Mouse (Mus musculus) liver, embryonic 16.5 days (tissue): ENCODE results near the gene Tbc1d2b. TPM values are rescaled to one million over a fixed set of nuclear protein-coding genes. Genes with fewer than 3 reads are reported as not detected.

Source experiments
- ATAC-seq: fragments of 200-750 bp; cut with Nextera tagmentation; 2 replicates; pipeline ENCODE4 v1.8.0; 2017; ENCODE audit warnings: low read depth, mild to moderate bottlenecking, moderate number of reproducible peaks, moderate library complexity
- H3K27ac ChIP-seq: fragments of 300-500 bp; sonication (generic); 2 replicates; pipeline ENCODE4 v1.5.1; 2014; ENCODE audit warnings: mild to moderate bottlenecking, low read length
- H3K27me3 ChIP-seq: fragments of 300-500 bp; sonication (generic); 2 replicates; pipeline ENCODE4 v1.6.1; 2014; ENCODE audit warnings: low read depth, low read length, mixed read lengths; ENCODE audit not compliant: control insufficient read depth, insufficient read depth
- H3K36me3 ChIP-seq: fragments of 300-500 bp; sonication (generic); 2 replicates; pipeline ENCODE4 v1.6.1; 2014; ENCODE audit warnings: mild to moderate bottlenecking; ENCODE audit not compliant: control insufficient read depth, insufficient read depth
- H3K4me1 ChIP-seq: fragments of 300-500 bp; sonication (generic); 2 replicates; pipeline ENCODE4 v1.6.1; 2014; ENCODE audit warnings: low read depth, low read length, mixed read lengths; ENCODE audit not compliant: control insufficient read depth
- H3K4me2 ChIP-seq: fragments of 300-500 bp; sonication (generic); 2 replicates; pipeline ENCODE4 v1.6.1; 2014; ENCODE audit warnings: low read depth, low read length, mixed read lengths
- H3K4me3 ChIP-seq: fragments of 300-500 bp; sonication (generic); 2 replicates; pipeline ENCODE4 v1.5.1; 2014; ENCODE audit warnings: low read depth, mild to moderate bottlenecking, low read length
- H3K9ac ChIP-seq: fragments of 300-500 bp; sonication (generic); 2 replicates; pipeline ENCODE4 v1.6.1; 2014; ENCODE audit warnings: low read depth, low read length
- H3K9me3 ChIP-seq: fragments of 300-500 bp; sonication (generic); replicated peaks from 2 replicates; pipeline ENCODE4 v1.6.1; 2016; ENCODE audit warnings: low read length; ENCODE audit not compliant: control insufficient read depth
- WGBS: fragments of 180-500 bp; shearing (Covaris S2); extraction: QIAGEN DNeasy Blood & Tissue Kit; methylation state at CpG from one replicate; pipeline ENCODE4 v1.1.7; 2014; ENCODE audit not compliant: insufficient replicate concordance; 5-methylcytosine and 5-hydroxymethylcytosine counted together
- polyA plus RNA-seq: library from polyadenylated mRNA; unstranded; fragments of >200 nt; fragmentation: Nextera tagmentation; extraction: Ambion mirVana; gene quantifications from 2 replicates; pipeline ENCODE4 v1.2.1, GENCODE M21; 2015

Tbc1d2b gene
- polyA plus RNA-seq, 1 experiment from 2014 or later: 8.3 TPM

GRCm38 (mm10) chr9:90270944-90271295 lies 316 bp upstream of the Tbc1d2b start:
- Histone ChIP-seq H3K27me3 (no peaks in the 10 kb centered on the region), H3K4me1 (peaks cover 49% of the 10 kb centered on the region), H3K36me3 (peaks cover 5% of the 10 kb centered on the region; the same call in 1 of the 2 replicates), H3K27ac (peak overlapping the region; percentile 91), H3K4me2 (peak overlapping the region; percentile 82), H3K9me3 (no peaks in the 10 kb centered on the region), H3K9ac (peak overlapping the region; percentile 96), H3K4me3 (peak overlapping the region; percentile 94)
- WGBS: 15% methylated on average over 11 of the region's 11 CpGs
- peak; percentile 30 for ATAC-seq

DNA sequence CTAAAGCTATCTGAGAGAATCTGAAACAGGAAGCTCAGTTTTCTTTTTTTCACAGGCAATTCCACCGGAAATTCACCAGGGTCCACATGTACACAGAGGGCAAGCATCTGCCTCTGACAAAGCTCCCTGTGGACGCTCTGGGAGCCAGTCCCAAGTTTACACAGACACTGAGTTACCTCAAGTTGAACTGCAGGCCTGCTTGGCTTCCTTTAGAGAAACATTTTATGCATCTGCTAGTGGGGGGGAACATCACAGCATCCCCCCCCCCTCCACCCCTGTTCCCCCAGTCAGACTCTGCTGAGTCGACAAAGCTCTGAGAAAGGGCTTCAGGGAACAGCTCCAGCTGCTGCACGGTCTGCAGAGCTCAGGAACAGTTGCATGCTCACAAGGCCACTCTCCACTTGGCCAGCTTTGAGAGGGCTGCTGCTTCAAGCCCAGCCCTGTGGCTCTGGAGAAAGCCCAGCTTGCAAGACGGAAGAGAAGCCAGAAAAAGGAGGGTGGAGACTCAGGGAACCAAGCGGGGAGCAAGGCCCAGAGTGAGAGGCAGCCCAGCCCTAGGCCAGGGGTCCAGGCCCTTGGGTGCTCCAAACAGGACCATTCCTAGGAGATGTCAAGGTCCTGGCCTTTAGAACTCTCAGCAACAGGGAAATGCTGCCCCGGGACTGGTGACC lies 1.5 kb downstream of the Tbc1d2b start:
- H3K36me3 ChIP-seq: peaks cover 5% of the 10 kb centered on the region; the same call in 1 of the 2 replicates
- H3K9me3 ChIP-seq: no peaks in the 10 kb centered on the region
- peak overlapping the region; percentile 91 for H3K27ac ChIP-seq
- peak overlapping the region; percentile 94 for H3K4me3 ChIP-seq
- 17% methylated on average over 7 of the region's 7 CpGs for WGBS
- no peaks in the 10 kb centered on the region for H3K27me3 ChIP-seq
- H3K4me1 ChIP-seq: peaks cover 59% of the 10 kb centered on the region
- peak overlapping the region; percentile 96 for H3K9ac ChIP-seq
- H3K4me2 ChIP-seq: peak overlapping the region; percentile 82
- peak; percentile 7; the same call in 1 of the 2 replicates for ATAC-seq

DNA sequence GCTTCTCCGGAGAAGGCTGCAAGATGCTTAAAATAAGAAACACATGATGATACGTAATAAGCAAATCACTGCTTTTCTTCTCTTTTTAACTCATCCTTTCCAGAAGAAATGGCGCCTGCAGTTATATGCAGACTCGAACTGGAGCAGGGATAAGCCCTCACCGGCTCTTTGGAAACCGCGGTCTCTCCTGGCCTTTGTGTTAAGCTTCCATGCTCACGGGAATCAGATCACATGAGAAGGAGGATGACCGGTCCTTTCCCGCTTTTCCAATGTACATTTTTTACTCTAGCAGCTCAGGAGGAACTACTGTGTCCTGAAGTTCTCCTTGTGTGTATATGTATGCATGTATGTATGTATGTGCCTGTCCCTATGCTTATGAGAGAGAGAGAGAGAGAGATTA lies 3.7 kb downstream of the Tbc1d2b start:
- Histone ChIP-seq H3K9me3 (no peaks in the 10 kb centered on the region), H3K4me2 (no peak overlapping the region), H3K9ac (no peak overlapping the region), H3K27me3 (no peaks in the 10 kb centered on the region), H3K4me3 (no peak overlapping the region), H3K27ac (peak overlapping the region; percentile 5), H3K36me3 (peaks cover 7% of the 10 kb centered on the region; the same call in 1 of the 2 replicates), H3K4me1 (peaks cover 77% of the 10 kb centered on the region)
- 87% methylated on average over 10 of the region's 10 CpGs for WGBS
- ATAC-seq: no peak

DNA sequence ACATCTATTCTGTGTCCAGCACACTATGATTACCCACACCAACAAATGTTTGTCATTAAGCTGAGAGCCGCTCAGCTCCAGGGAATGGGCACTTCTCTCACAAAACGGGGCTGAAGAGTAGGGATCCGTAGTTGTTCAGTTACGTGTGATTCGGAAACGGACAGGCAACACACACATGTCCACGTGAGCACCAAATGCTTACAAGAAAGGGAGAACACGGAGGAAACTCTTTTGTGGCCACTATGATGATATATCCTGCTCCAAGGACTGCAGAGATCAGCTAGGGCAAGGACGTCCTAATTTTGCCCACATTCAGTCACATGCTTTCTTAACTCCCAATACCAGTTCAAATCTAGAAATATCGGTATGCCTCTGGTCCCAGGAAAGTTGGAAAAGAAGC lies 4.5 kb downstream of the Tbc1d2b start:
- peaks cover 7% of the 10 kb centered on the region; the same call in 1 of the 2 replicates for H3K36me3 ChIP-seq
- H3K9me3 ChIP-seq: no peaks in the 10 kb centered on the region
- ATAC-seq: no peak
- peak overlapping the region; percentile 19; the same call in 1 of the 2 replicates for H3K9ac ChIP-seq
- no peaks in the 10 kb centered on the region for H3K27me3 ChIP-seq
- no peak overlapping the region; the same call in 1 of the 2 replicates for H3K4me2 ChIP-seq
- peak overlapping the region; percentile 39; the same call in 1 of the 2 replicates for H3K27ac ChIP-seq
- peaks cover 78% of the 10 kb centered on the region for H3K4me1 ChIP-seq
- no peak overlapping the region for H3K4me3 ChIP-seq
- 81% methylated on average over 10 of the region's 10 CpGs for WGBS

GRCm38 (mm10) chr9:90265322-90266039 lies 5.1 kb downstream of the Tbc1d2b start:
- H3K4me1 ChIP-seq: peaks cover 81% of the 10 kb centered on the region
- no peak overlapping the region for H3K4me2 ChIP-seq
- H3K9me3 ChIP-seq: no peaks in the 10 kb centered on the region
- no peak overlapping the region; the same call in 1 of the 2 replicates for H3K9ac ChIP-seq
- peaks cover 7% of the 10 kb centered on the region; the same call in 1 of the 2 replicates for H3K36me3 ChIP-seq
- peak overlapping the region; percentile 21 for H3K27ac ChIP-seq
- H3K27me3 ChIP-seq: no peaks in the 10 kb centered on the region
- H3K4me3 ChIP-seq: no peak overlapping the region
- no peak for ATAC-seq
- WGBS: 71% methylated on average over 5 of the region's 5 CpGs

DNA sequence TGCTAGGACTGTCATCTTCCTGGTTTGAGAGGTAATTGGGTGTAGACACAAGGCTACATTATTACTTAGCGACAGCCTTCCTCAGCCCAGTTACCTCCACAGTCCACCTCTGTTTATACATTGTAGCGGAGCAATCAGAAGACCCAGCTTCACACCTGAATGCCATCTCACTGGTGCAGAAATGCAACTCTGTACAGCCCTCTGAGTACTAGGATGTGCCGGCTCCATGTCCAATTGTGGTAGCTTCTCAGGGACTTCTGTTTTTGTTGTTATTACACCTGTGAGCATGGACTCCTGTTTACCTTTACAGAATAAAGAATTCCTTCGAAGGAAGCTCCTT lies 7.3 kb downstream of the Tbc1d2b start:
- H3K4me2 ChIP-seq: no peak overlapping the region
- WGBS: 88% methylated on average over 4 of the region's 4 CpGs
- H3K9me3 ChIP-seq: no peaks in the 10 kb centered on the region
- ATAC-seq: no peak
- H3K36me3 ChIP-seq: peaks cover 7% of the 10 kb centered on the region; the same call in 1 of the 2 replicates
- H3K4me3 ChIP-seq: no peak overlapping the region
- H3K4me1 ChIP-seq: peaks cover 88% of the 10 kb centered on the region
- H3K27ac ChIP-seq: peak overlapping the region; percentile 84
- no peak overlapping the region for H3K9ac ChIP-seq
- H3K27me3 ChIP-seq: no peaks in the 10 kb centered on the region

GRCm38 (mm10) chr9:90262591-90263339 lies 7.8 kb downstream of the Tbc1d2b start:
- peak overlapping the region; percentile 84 for H3K27ac ChIP-seq
- H3K36me3 ChIP-seq: peaks cover 7% of the 10 kb centered on the region; the same call in 1 of the 2 replicates
- no peaks in the 10 kb centered on the region for H3K9me3 ChIP-seq
- no peak overlapping the region for H3K9ac ChIP-seq
- ATAC-seq: no peak
- H3K4me2 ChIP-seq: peak overlapping the region; percentile 4; the same call in 1 of the 2 replicates
- H3K27me3 ChIP-seq: no peaks in the 10 kb centered on the region
- no peak overlapping the region for H3K4me3 ChIP-seq
- 62% methylated on average over 7 of the region's 7 CpGs for WGBS
- peaks cover 88% of the 10 kb centered on the region for H3K4me1 ChIP-seq

DNA sequence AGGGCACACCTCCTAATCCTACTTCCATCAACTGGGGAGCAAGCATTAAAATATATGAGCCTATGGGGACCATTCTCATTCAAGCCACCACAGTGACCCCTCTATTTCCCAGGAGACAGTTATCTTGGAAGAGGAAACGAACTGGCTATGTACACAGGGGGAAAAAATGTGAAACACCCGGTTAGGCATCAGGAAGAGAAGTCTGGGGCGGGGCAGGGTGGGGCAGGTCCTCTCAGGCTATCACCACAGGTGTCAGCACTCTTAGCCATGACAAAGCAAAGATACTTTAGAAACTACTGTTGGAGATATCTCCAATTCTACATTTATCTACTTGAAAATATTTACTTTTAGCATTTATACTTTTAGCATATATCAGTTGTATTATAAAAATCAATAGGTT lies 8.5 kb downstream of the Tbc1d2b start:
- Histone ChIP-seq H3K4me3 (no peak overlapping the region), H3K36me3 (peaks cover 5% of the 10 kb centered on the region; the same call in 1 of the 2 replicates), H3K9ac (no peak overlapping the region), H3K9me3 (no peaks in the 10 kb centered on the region), H3K27ac (peak overlapping the region; percentile 84), H3K27me3 (no peaks in the 10 kb centered on the region), H3K4me1 (peaks cover 91% of the 10 kb centered on the region), H3K4me2 (peak overlapping the region; percentile 21)
- ATAC-seq: peak; percentile 74
- 14% methylated on average over 3 of the region's 3 CpGs for WGBS
